Mouse (Mus musculus) spleen, postnatal 14 days (tissue): ENCODE results near the gene Rps24.
"Not testable (repeated sequence)": the region's sequence is repeated elsewhere in the genome, so short reads cannot be mapped to it uniquely, and the experiment has no call there.

ENCODE experiments used
- DNase-seq, 2 experiments: peaks; one replicate each; pipeline ENCODE4 v3.0.0; 2021 to 2022; ENCODE audit warnings: low spot score in 2 of 2

Gene Rps24

GRCm38 (mm10) chr14:24486773-24487227, at the start of gene Rps24, which contains the start of gene Polr3a:
TSS of gene Rps24 (plus strand) at chr14:24487125.
TSS of gene Polr3a (minus strand) at chr14:24487058.
- DNase-seq: peak; percentile 72 to 79

- DNase-seq: not testable (repeated sequence)
Measured at GRCm38 (mm10) chr14:24443529-24443928, 43.4 kb upstream of the Rps24 start.

- no peak for DNase-seq
Measured at GRCm38 (mm10) chr14:24458191-24458590, 28.7 kb upstream of the Rps24 start.

DNA sequence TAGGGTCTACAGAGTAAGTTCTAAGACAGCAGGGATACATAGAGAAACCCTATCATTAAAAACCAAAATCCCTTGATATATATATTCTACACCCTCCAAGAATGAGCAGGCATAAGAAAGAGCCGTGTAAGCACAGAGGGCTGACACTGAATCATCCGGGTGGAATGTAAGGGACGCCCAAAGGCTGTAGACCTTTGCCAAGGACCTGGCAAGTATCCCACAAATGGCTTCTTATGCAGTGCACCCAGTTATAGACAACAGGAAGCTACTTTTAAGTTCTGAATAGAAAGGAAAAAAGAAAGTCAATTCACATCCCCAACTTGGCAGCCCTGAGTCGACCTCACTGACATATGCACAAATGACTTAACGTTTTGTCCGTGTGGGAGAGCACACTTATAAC, 18.1 kb upstream of the Rps24 start:
- no peak for DNase-seq

DNA sequence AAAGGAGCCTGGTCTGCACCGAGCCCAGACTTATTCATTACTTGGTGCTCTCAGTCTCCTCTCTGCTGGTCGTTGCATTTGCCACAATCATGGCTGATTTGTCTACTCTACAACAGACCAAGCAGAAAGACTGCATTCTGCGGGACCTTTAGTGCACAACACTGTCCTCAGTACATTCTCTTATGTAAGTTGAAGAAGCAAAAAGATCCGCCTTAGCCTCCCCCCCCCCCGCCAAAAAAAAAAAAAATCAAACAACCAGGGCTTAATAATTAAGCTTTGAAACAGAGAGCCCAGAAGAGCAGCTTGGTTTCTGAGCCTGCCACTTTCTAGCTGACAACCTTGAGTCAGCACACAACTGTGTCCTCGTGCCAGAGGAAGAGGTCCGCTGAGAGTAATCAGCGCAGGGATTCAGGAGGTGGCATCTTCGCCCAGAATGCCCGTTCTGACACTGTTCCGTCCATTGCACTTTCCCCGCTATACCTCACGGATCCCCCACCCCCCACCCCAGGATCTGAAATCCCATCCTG, 621 bp upstream of the Rps24 start:
- no peak for DNase-seq

DNA sequence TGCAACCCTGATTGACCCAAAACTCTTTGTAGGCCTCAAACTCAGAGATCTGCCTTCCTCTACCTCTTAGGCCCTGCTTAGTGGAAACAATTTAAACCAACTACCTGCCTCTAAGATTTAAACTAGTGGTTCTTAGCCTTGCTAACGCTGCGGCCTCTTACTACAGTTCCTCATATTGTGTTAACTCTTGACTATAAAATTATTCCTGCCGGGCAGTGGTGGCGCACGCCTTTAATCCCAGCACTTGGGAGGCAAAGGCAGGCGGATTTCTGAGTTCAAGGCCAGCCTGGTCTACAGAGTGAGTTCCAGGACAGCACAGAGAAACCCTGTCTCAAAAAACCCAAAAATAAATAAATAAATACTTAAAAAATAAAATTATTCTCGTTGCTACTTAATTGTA, 2.8 kb downstream of the Rps24 start:
- not testable (repeated sequence) for DNase-seq

GRCm38 (mm10) chr14:24490468-24491265, 3.7 kb downstream of the Rps24 start:
- DNase-seq: peak; percentile 91 to 95

DNA sequence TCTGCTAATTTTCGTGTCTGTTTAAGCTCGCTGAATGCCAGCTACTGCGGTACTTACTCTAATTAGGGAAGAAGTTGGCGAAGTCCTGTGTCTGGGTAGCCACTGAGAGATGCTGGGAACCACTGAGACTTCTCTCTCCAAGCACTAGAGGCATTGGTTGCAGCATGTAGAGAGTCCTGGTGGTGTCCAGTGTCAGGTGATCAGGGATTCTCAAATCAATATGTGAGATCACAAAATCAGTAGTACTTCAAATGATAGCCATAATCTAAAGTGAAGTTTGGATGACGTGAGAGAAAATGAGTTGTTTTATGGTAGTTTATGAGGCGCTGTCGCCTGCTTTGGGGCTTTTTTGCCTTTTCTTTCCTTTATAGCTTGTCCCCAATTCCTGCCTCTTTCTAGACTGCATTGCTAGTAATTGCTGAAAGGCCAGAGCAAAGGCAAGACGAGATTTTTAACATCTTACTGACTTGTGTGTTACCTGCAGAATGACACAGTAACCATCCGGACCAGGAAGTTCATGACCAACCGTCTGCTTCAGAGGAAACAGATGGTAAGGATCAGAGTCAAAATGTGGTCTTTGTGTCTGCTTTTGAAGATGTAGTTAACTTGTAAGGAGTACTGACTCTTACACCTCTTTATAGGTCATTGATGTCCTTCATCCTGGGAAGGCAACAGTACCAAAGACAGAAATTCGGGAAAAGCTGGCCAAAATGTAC, 4.5 kb downstream of the Rps24 start:
- no peak for DNase-seq

DNA sequence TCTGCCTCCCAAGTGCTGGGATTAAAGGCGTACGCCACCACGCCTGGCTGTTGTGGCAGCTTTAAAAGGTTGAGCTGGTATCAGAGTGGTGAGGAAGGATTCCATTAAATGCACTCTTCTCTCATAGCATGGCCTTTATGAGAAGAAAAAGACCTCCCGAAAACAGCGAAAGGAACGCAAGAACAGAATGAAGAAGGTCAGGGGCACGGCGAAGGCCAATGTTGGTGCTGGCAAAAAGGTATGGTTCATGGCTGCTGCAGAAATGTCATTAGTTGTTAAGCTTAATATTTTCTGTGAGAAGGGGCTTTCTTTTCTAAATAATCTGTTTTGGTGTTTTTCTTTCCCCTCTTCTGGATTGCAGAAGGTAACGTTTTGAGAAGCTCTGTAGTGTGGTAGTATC, 6.3 kb downstream of the Rps24 start:
- no peak for DNase-seq

DNA sequence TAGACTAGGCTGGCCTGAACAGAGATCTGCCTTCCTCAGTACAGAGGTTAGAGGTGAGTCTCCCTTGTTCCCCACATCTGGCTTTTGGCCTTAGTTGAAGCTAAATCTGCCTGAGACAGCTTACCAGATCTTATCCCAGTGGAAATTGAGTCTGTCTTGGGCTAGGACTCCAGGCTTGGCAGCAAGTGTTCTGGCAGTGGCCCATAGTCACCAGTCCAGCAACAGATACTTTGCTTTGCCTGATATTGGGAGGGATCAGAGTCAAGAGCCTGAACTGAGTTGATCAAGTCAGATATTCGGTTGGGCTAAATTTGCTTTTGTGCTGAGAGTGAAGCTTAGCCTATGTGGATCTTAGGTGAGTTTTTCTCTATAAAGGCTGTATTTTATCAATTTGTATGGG, 9.6 kb downstream of the Rps24 start:
- no peak for DNase-seq

DNA sequence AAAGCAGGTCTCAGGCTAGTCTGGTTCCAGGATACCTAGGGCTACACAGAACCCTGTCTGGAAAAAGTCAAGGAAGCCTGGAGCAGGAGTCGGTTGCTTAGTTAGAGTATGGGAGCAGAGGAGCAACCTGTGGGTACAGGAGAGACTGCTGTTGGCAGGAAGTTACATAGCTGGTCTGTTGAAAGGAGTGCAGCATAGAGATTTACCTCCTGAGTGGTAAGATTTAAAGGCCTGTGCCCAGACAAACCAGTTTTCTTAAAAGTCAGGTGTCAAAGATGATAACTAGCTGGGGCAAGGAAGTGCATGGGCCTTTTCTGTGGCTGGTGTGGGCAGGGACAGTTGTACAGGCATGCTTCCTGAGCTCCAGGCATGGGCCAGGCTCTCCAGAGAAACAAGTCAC, 10.5 kb downstream of the Rps24 start:
- no peak for DNase-seq

DNA sequence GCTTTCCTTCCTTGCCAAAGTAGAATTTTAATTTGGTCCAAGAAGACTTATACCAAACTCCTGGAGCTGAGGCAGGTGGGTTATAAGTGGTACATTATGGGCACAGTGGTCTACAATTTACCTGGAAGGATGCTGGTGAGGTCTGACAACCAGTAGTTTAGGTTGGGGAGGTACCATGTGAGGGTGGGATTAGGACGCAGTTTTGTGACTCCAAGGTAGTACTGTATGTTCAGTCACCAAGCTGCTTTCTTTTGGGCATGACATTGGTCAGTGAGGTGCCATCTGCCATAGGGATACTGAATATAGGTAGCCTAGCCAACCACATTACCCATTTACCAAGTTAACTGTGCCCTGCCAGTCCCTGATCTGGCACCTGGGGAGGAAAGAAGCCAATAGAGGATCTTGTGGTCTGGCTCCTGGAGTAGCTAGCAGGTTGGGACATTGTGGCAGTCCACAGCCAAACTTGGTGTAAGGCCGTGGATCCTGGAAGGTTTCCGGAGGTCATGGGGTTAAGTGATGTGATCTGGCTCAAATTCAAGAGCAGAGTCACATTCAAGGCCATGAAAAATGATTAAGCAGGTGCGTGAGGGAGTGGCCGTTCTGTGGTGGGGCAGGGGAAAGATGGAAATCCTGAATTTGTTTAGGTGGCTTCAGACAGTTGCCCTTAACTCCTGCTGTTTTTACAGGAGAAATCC, 11.8 kb downstream of the Rps24 start:
- no peak for DNase-seq

GRCm38 (mm10) chr14:24499478-24499877, 12.6 kb downstream of the Rps24 start:
- DNase-seq: no peak

- DNase-seq: peak in 1 of 2 experiments; percentile 44
Measured at GRCm38 (mm10) chr14:24500091-24500844, 13.3 kb downstream of the Rps24 start.

DNA sequence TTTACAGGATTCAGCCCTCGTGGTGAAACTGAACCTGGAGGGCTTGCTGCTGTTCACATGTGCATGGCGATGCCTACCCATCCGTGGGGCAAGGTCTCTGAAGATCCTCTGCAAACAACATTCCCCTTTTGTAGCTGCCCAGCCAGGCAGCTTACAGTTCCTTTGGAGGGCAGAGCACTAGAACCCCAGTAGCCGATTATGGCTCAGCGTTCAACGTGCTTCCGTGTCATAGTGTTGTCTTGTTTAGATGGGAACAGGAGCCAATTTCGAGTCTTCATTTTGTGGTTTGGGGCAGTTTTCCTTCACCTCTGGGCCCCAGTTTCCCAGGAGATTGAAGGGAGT, 13.9 kb downstream of the Rps24 start:
- DNase-seq: no peak

DNA sequence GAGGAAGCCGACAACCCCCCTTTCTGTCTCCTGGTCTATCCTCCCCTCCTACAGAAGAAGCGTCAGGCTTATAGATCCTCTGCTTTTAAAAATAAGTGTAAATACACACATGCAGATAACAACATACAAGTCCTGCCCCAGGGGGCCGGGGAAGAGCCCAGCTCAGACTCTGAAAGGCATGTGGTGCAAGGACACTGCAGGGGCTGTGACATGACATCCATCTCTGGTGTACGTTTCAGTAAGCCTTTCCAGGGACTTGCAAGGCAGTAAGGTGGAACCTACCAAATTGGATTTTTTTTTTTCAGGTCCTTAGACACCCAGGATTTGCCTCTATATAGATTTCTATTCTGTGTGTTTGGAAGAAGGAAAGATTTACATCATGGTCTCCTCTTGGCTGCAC, 14.3 kb downstream of the Rps24 start:
- no peak for DNase-seq

DNA sequence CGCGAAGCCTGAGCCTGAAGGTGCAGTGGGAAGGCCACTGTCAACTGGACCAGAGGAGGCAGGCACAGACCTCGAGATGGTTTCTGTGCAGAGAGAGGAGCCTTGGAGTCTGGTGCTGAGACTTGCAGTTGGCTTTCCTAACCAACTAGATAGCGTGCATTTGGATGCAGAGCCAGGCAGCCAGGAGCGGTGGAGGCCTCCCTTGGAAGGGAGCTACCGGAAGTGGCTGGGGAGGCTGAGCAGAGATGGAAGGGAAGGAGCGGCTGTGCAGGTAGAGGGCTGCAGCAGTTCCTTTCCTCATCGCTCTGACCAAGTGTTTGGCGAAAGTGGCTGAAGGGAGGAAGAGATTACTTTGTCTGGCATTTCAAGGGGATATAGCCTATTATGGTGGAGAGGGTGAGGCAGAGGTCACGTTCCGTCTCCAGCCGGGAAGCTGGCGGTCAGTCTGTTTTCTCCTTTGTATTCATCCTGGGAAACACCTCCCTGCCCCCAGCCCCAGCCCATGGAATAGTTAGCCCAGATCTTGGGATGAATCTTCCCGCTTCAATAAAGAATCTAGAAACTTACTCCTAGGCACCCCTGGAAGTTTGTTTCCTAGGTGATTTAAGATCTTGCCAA, 20.6 kb downstream of the Rps24 start:
- no peak for DNase-seq

- no peak for DNase-seq
Measured at GRCm38 (mm10) chr14:24508070-24508773, 21.3 kb downstream of the Rps24 start.

DNA sequence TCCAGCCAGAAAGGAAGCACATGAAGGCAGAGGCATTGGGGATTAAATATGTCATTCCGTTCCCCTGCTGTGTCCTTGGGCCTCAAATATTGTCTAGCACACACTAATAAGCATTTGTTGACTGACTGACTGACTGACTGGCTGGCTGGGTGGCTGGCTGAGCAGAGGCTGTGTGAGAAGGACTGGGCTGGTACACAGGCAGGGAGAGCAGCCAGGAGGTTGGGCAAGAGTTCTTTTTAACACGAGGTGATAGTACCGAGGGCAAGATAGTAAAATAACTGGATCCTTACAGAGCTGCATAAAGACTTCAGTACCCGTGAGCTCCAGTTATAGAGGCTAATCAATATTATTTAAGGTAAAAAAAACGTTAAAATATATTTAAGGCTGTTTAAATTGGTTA, 22.6 kb downstream of the Rps24 start:
- no peak for DNase-seq

GRCm38 (mm10) chr14:24510218-24510617, 23.3 kb downstream of the Rps24 start:
- no peak for DNase-seq
